Mouse (Mus musculus) urinary bladder, postnatal 10 days (tissue): ENCODE results near the gene Nosip.
"Not testable (repeated sequence)": the region's sequence is repeated elsewhere in the genome, so short reads cannot be mapped to it uniquely, and the experiment has no call there.

ENCODE experiments used
- DNase-seq: peaks from one replicate; pipeline ENCODE4 v3.0.0; 2022; ENCODE audit warnings: low spot score

The Nosip gene

GRCm38 (mm10) chr7:45091001-45091990 is 29.1 kb downstream of the Nosip start:
- no peak for DNase-seq

DNA sequence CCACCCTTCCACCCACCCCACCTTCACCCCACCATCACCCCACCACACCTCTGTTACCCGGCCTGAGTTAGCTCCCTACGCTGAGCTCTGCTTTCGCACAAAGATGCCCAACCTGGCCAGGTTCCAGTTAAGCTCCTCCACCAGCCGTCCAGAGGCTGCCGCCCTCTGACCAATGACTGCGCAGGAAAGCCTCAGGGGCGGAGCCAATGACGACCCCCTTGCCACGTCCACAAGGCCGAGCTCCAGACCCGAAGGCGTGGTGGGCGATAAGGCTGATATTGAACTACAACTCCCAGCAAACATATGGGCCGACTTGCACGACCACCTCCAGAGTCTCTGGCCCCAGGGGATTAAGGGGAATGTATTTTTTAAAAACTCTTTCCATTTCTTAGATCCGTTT is 29.8 kb downstream of the Nosip start, which contains the start of gene Rcn3:
Gene Rcn3, minus strand, starts transcription at position 174 of the 400 bp plus-strand sequence.
- peak; percentile 67 for DNase-seq

- DNase-seq = no peak
Measured at GRCm38 (mm10) chr7:45092828-45093515, 30.7 kb downstream of the Nosip start.

DNA sequence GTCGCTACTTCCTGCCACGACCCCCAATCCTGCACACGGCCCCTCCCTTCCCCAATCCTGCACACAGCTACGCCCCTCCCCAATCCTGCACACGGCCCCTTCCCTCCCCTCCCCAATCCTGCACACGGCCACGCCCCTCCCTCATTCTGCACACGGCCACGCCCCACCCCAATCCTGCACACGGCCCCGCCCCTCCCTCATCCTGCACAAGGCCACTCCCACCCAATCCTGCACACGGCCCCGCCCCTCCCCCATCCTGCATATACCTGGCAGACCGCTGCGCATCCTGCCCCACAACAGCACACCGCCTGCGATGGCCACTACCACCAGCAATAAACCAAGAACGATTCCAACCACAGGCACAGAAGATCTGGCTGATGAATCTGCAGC is 31.3 kb downstream of the Nosip start:
- no peak for DNase-seq

GRCm38 (mm10) chr7:45094121-45094520 is 31.9 kb downstream of the Nosip start:
- DNase-seq = no peak

- no peak for DNase-seq
Measured at GRCm38 (mm10) chr7:45095367-45095766, 33.1 kb downstream of the Nosip start.

DNA sequence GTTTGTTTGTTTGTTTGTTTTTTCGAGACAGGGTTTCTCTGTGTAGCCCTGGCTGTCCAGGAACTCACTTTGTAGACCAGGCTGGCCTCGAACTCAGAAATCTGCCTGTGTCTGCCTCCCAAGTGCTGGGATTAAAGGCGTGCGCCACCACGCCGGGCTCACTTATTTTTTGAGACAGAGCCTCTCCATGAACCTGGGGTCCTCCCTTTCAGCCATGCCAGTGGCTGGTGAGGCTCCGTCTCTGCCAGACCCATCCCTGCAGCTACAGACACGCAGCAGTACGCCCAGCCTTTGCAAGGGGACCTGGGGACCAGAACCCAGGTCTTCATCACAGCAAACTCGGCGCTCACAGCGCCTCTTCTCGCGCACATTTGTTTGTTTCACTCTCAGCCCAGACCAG is 33.7 kb downstream of the Nosip start:
- DNase-seq = not testable (repeated sequence)

DNA sequence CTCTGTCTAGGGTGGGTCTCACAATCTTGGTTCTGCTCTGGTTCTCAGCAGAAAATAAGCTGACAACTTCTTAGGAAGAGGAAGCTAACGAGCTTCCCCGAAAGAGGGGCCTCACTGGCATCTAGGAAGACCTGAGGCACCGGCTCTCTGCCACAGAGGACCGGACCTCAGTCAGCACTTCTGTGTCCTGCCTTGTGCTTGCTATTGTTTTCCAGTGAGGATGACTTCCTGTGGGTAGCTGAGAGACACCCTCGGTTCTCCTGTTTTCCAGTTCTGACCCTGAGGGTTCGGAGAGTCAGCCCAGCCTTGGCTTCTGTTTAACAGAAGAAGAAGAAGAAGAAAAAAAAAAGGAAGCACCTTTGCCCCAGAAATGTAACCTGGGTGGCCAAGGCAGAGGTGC is 35.2 kb downstream of the Nosip start:
- DNase-seq = no peak

DNA sequence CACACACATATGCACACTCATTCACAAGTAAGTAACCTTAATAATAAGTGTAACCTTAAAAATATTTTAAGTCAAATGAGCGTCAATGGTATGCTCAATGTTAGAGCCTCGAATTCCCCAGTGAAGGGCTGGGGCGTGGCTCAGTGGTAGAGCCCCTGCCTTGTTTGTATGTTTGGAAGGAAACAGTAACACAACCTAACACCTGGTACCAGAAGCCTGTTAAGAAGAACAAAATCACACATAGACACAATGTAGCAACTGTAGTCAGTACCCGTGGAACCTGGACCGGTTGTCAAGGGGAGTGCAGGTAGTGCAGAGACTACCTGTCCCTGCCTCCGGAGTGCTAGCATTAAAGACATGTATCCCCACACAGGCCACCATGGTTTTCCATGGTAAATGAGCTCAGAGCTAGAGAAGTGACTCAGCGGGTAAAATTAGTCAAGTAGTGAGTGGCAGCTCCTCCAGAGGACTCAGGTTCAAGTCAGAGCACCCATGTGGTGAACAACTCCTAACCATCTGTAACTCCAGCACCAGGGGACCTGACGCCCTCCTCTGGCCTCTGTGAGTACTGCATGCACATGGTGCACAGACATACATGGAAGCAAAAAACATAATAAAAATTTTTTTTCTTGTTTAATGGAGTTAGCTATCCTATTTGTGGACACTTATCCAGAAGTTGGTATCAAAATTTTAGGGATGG is 36.5 kb downstream of the Nosip start:
- DNase-seq = no peak

DNA sequence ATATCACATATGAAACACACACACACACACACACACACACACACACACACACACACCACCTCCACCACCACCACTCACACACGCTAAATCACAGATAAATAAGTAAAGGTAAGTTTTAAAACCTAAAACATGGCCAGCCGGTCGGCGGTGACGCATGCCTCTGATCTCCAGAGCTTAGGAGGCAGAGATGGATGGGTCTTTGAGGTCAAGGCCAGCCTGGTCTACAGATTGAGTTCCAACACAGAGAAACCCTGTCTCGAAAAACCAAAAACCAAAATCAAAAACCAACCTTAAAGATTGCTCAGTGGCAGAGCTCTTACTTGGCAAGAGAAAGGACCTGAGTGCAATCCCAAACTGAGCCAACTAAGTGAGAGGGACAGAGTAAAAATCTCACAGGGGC is 37.8 kb downstream of the Nosip start:
- DNase-seq = no peak

DNA sequence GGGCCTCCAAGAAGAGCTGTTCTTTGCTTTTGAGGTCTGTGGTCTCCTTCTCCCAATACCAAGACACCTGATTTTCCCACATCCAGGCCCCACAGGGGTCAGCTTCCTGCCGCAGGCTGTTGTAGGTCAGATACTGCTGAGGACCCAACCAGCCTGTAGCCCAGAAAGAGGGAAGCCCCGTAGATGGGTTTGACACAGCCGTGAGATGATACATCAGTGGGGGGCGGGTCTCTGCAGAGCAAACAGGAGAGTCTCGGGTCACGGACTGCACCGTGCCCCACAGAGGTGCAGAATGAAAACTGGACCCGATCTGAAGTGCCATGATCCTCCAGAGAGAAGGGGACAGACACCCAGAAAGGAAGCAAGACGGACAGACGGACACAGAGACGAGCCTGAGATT is 40.2 kb downstream of the Nosip start:
- no peak for DNase-seq

GRCm38 (mm10) chr7:45102940-45103585 is 40.8 kb downstream of the Nosip start:
- DNase-seq = no peak

- DNase-seq = peak; percentile 66
Measured at GRCm38 (mm10) chr7:45103652-45104180, 41.5 kb downstream of the Nosip start, which contains the start of gene Fcgrt. TSS of gene Fcgrt (minus strand) at chr7:45103851.

- no peak for DNase-seq
Measured at GRCm38 (mm10) chr7:45104941-45105340, 42.7 kb downstream of the Nosip start.

DNA sequence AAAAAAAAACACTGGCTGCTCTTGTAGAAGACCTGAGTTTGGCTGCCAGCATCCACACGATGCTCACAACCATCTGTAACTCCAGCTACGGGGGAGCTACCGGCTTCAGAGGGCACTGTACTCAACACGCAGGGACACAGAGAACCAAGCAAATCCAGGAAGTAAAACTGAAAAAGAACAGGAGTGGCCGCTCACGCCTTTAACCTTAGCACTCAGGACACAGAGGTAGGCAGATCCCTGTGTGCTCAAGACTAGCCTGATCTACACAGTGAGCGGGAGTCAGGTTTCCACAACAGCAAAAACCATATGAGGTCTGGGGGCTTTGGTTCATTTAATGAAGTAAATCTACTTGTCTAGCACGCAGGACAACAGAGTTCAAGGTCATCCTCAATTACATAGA is 43.3 kb downstream of the Nosip start:
- no peak for DNase-seq

DNA sequence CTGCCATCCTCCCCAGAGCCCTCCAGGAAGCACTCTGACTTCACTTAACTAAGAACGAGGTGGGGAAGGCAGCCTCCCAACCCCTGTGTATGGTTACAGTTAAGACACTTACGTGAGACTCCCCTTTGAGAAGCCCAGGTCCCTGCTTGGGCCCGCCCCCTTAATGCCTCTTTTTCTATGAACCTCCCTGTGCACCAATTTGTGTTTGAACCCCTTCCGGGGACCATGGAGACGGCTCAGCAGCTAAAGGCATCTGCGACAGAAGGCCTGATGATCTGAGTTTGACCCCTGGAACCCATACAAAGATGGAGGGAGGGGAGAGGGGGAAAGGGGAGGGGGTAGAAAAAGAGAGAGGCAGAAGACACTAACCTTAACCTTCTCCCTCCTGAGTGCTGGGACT is 44.2 kb downstream of the Nosip start:
- no peak for DNase-seq

- no peak for DNase-seq
Measured at GRCm38 (mm10) chr7:45107052-45107645, 44.9 kb downstream of the Nosip start.

- not testable (repeated sequence) for DNase-seq
Measured at GRCm38 (mm10) chr7:45110089-45110488, 47.9 kb downstream of the Nosip start.

GRCm38 (mm10) chr7:45111940-45112339 is 49.7 kb downstream of the Nosip start:
- no peak for DNase-seq

DNA sequence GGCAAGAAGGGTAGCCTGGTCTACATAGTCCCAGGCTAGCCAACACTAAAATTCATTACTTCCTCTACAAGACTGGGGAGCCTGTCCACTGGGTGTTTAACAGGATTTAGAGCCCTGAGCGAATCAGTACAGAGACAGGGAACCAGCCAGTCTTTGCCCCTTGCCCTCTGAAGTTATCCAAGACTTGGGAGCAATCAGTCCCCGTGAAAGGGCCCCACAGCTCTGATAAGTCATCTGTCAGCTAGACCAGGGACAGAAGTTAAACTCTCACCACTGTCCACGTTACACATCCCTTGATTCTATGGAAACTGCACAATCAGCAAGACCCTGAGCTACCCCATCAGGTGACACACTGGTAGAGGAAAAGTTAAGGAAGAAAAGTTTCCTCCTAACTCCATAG is 50.3 kb downstream of the Nosip start:
- DNase-seq = no peak

- DNase-seq = no peak
Measured at GRCm38 (mm10) chr7:45113476-45113875, 51.2 kb downstream of the Nosip start.
